Mouse (Mus musculus) ovary, postnatal 14 days (tissue): Measurements from ENCODE around the gene Ssh2.
"Not testable (repeated sequence)": the region's sequence is repeated elsewhere in the genome, so short reads cannot be mapped to it uniquely, and the experiment has no call there.

Source experiments
- DNase-seq: peaks from one replicate; pipeline ENCODE4 v3.0.0; 2022; ENCODE audit warnings: low spot score

Ssh2 gene

GRCm38 (mm10) chr11:77348985-77349384, 132.9 kb downstream of the Ssh2 start:
- no peak for DNase-seq

GRCm38 (mm10) chr11:77349698-77350097, 133.6 kb downstream of the Ssh2 start:
- no peak for DNase-seq

DNA sequence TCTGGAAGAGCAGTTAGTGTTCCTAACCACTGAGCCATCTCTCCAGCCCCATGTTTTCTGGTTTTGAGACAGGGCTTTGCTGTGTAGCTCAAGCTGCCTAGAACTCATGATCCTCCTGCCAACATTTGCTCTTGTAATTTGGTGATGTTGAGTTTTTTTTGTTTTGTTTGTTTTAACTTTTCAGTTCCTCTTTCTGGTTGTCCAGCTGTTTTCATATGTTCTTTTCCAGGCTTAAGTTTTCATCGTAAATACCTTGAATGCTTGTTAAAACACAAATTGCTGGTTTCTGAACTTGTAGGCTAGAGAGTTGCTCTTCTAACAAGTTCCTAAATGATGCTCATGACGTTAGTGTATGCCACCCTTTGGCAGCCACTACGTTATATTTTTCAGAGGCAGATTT, 139.0 kb downstream of the Ssh2 start:
- no peak for DNase-seq

DNA sequence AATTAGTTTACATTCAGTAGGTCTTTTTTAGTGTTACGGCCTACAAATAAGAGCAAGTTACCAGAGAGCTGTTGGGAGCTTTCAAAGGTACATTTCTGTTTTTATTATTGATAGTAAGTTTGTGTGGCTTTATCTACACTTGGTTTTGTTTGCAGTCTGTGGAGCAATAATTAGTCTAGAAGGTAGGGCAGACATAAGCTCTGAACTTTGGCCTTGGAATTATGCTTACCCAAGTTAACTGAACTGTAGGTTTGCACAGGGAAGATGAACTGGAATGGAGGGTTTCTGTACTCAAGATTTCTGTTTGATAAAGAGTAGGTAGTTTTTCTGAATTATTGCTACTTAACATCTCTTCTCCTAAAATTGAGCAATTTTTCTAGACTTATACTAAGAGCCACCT, 141.8 kb downstream of the Ssh2 start:
- DNase-seq, result no peak

GRCm38 (mm10) chr11:77363476-77363875, 147.4 kb downstream of the Ssh2 start:
- no peak for DNase-seq

GRCm38 (mm10) chr11:77364376-77364775, 148.3 kb downstream of the Ssh2 start:
- no peak for DNase-seq

DNA sequence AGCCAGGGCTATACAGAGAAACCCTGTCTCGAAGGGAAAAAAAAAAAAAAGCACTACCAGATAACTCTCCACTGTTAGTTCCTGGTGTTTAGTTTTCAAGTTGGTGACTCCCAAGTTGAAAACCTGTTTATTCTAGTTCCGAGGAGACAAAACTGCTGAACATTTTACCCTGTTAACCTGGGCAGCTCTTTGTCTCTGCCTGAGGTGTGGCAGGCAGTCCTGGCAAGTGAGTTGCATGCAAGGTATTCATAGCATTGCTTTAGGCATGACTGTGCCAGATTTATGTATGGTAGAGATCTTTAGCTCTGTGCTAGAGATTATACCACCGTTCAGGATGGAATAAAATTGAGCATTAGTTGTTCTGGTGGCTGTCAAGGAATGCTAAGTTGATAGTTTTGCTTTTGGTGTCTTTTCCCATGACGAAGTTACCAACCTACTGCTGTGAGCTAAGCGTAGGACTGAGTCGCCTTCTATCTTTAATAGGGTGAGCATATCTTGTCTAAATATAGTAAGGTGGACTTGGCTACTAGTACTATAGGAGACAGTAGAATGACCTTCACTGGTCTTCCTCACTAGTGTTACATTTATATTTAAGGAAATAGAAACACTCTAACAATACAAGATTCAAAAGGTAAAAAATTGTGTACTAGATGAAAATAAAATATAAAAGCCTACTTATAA, 149.8 kb downstream of the Ssh2 start:
- DNase-seq, result no peak

GRCm38 (mm10) chr11:77367541-77368270, 151.6 kb downstream of the Ssh2 start:
- DNase-seq, result no peak

GRCm38 (mm10) chr11:77369188-77369840, 153.2 kb downstream of the Ssh2 start:
- no peak for DNase-seq

DNA sequence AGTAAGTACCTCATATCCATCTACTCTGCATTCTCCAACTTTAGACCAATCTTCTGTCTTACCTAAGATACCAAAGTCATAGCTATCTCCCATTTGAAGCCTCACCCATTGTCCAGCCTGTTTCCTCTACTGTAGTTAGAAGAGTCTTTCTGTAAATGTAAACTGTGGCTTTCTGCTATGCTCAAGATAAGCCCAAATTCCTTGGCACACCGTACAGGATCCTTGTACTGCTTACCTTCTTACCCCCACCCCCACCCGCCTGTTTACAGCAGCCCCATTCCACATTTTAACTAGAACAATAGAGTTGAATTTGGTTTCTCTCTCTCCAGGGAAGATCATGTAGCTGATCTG, 153.7 kb downstream of the Ssh2 start:
- DNase-seq, result no peak

DNA sequence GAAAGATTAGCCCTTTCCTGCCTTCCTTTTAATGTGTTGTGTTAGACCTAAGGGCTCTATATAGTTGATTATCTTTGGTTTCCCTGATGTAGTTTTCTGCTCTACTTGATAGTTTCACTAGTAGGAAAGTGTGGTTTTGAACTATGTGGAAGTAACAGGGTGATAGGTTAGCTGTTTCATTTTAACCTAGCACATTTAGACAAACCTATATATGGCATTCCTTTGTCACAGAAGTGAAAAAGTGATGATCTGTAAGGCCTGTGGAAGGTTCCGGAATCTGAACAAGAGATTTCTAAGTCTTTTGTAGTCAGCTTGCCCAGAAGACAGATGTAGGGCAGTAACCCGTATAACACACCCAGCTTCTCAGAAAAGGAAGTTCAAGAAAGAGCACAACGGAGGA, 155.0 kb downstream of the Ssh2 start:
- DNase-seq, result no peak

GRCm38 (mm10) chr11:77371696-77372095, 155.6 kb downstream of the Ssh2 start:
- DNase-seq, result no peak

DNA sequence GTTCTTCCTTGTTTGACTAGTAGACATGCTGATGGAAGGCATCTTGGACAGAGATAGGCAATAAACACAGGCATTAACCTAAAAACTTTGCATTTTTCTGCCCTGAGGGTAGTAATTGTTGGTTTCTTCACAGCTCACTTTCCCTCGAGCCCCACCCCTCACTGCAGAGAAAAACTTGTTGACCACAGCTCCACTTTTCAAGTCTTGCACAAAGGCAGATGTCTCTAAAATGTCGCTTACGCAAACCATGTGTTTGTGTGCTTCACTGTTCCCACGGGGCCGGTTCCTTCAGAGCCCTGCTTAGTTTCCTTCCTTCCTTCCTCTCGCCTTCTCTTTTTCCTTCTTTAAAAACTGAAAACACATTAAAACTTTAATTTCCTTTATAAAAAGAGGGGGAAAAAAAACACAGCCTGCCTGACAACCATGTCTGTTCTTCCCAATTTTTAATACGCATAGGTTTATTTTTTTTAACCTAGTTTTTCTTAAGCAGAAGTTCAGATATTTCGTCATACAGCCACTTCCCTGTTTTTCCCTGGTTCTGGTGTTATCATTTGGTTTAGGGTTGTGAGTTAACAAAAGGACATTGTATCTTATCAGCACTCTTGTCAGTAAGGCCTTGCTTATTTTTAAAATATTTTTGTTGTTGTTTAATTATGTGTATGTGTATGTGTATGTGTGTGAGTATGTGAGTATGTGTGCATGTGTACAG, 156.3 kb downstream of the Ssh2 start:
- no peak for DNase-seq

DNA sequence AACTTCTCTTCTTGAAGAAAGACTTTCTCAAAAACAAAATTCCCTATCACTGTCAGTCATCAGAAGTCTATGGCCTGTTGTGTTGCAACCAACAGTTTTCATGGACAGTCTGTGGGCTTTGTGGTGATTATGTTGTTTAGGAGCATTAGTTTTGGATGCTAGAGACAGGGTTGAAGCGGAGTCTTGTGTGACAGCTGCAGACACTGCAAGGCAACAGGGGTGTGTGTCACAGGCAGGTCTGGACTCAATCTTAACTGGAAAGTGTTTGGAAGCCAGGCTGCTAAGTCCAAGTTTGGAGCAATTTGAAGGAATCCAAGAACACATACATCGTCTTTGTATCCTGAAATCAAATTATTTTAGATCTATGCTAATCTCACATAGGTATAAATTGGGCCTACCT, 162.5 kb downstream of the Ssh2 start:
- DNase-seq, result no peak

DNA sequence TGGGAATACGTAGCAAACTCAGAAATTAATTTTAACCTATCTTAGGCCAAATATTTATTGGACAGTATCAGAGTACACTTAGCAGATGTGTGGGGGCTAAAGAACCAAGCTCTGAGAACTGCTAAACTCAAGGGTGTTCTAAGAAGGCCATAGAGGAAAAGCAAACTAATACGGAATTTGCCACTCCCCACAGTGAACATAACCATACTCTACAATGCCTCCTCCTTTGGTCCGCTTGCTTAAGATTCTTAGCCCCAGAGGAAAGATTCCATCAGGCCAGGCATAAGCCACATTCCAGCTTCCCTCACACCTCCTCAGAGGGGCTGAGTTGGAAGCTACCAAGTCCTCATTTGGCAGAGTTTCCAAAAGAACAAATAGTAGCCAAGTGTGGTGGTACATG, 165.1 kb downstream of the Ssh2 start:
- no peak for DNase-seq

GRCm38 (mm10) chr11:77384151-77384550, 168.1 kb downstream of the Ssh2 start:
- no peak for DNase-seq

GRCm38 (mm10) chr11:77385706-77386690, 169.9 kb downstream of the Ssh2 start:
- DNase-seq, result no peak

DNA sequence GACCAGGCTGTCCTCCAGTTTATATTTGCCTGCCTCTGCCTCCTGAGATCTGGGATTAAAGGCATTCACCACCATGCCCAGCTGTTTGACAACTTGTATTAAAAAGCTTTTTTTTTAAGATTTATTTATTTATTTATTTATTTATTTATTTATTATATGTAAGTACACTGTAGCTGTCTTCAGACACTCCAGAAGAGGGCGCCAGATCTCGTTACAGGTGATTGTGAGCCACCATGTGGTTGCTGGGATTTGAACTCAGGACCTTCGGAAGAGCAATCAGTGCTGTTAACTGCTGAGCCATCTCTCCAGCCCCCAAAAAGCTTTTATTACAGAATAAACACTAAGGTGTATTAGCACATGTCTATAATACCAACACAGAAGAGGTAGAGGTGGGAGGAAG, 172.1 kb downstream of the Ssh2 start:
- DNase-seq, result not testable (repeated sequence)

DNA sequence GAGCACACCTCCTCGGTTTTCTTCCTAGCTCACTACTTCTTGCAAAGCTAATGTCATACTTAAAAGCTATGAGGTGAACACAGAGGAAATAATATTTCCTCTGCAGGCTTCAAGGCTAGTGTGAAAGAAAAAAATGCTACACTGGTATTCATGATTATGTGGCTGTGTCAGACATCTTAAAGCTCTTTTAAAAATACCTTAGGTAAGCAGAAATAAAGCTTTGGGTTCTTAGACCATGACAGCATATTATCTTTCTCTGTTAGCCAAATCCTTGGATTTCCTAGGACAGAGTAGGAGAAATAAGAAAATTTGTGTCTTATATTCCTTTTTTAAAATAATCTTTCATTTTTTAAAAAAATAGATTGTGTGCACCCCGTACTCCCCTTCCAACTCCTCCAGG, 179.5 kb downstream of the Ssh2 start:
- no peak for DNase-seq

GRCm38 (mm10) chr11:77402508-77402907, 186.4 kb downstream of the Ssh2 start:
- DNase-seq, result no peak

- no peak for DNase-seq
These were observed 190.2 kb downstream of the Ssh2 start for GRCm38 (mm10) chr11:77406329-77406728.

DNA sequence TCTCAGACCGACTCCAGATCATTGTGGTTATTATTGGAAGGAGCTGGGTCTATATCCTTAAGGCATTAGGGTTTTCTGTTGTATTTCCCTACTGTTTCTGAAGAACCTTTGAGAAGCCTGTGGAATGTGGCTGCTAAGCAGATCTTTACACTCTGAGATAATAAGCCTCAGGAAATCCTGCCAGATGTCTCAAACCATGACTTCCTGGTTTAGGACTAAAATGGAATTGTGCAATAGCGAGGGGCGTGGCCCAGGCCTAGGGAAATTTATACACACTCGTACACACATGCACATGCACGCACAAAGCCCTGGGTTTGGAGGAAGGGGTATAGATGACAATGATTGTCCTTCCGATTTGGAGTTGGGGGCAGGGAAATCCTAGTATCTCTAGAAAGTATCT, 193.8 kb downstream of the Ssh2 start:
- no peak for DNase-seq
